Mouse (Mus musculus): Measurements from ENCODE around the gene Cutal.

The Cutal gene

DNA sequence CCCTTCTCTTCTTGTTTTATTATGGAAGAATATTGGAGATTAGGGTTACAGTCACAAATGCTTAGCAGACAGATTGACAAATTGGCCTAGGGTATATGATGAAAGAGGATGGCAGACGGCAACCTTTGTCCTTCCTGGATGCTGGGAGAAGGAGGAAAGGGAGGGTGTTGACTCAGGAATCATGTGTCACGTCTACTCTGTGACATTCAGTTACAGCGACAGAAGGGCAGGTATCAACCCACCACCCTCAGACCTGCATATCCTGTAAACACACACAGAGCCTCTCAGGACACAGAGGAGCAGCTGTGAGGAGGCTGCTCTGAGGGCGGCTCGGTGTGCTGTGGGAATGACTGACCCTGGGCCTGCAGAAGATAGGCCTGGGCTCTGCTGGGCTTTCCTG is 9.0 kb downstream of the Cutal start:
- DNase-seq (ENCODE audit: low read depth in 1 of 2, low spot score in 2 of 2) = no peak

DNA sequence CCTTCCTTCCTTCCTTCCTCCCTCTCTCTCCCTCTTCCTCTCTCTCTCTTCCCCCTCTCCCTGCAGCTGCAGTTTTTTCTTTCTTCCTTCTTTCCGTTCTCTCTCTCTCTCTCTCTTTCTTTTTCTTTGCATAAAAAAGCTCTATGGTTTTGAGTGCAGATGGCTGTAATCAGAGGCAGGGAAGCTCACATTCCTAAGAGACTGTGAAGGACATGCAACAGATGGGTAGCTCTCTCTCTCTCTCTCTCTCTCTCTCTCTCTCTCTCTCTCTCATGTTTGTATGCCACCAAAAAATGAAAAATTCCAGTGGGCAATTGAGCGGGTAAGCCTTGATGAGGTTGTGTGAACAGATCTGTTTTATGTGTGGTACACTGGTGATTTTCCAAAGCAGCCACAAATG is 10.0 kb downstream of the Cutal start:
- no peak for DNase-seq (ENCODE audit: low read depth in 1 of 2, low spot score in 2 of 2)

DNA sequence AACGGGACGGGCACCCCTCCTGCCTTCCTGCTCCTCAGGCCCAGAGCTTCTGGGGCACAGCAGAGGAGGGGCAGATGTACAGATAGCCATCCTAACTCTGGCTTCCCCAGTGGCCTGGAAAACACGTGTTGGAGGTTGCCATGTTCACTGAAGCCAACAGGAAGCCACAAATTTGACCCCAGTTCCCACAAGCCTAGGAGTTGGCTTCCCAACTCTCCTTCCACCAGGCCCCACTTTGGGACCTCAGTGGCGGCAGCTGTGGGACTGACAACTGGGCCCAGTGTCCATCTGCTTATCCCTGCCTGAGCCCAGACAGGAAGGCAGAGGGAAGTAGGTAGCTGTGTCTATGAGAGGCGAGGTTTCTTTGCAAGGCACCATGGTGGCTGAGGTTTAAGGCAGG is 19.8 kb downstream of the Cutal start:
- no peak for DNase-seq (ENCODE audit: low read depth in 1 of 2, low spot score in 2 of 2)

DNA sequence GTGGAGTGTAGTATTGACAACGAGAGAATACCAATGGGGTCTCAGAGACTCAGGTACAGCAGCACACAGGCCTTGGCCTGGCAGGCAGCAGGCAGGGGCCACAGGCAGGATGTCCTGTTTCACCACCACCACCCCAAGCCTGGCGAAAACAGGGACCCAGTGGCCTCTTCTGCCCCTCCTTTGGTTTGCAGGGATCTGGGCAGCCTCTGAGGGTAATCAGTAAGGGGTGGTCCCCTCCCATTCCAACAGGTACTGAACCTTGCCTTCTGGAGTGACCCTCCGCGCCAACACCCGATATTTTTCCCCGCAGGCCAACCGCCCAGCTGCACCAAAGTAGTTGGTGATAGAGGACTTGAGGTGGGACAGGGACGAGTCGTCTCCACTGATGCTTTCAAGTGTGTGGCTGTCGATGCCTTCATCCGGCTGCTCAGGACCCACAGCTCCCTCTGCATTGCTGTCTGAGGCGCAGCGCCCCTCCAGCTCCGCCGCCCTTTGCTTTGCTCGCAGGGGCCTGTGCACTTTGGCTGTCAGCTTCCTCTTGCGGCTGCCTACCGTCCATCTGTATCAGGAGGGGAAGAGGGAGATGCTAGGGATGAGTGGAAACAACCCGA is 21.4 kb downstream of the Cutal start:
- DNase-seq (ENCODE audit: low read depth in 1 of 2, low spot score in 2 of 2) = no peak

DNA sequence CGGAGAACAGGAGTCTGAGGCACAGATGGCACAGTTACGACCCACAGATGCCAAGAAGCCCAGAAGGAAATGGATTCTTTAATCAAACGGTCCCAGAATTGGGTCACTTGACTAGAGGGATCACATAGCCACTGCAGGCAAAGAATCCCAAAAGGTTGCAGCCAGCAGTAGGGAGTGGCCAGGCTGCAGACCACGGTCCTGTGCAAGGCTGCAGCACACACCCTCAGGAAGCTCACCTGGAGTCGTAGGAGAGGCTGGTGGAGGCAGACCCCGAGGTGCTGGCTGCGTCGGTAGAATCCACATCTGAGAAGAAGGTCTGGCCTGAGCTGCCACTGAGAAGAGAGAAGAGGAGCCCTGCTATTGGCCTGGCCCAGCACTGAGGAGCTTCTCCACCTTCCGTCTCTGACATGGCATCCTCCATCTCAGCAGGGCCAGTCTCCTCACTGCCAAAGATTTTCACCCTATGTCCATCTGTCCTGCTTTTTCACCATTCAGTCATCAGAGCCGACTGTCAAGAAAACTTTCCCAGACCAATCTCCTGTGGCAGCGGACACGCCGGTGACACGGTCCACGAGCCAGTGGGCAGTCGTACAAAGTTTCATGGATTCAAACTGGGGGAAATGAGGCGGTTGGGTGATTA is 22.7 kb downstream of the Cutal start:
- DNase-seq (ENCODE audit: low read depth in 1 of 2, low spot score in 2 of 2) = no peak

DNA sequence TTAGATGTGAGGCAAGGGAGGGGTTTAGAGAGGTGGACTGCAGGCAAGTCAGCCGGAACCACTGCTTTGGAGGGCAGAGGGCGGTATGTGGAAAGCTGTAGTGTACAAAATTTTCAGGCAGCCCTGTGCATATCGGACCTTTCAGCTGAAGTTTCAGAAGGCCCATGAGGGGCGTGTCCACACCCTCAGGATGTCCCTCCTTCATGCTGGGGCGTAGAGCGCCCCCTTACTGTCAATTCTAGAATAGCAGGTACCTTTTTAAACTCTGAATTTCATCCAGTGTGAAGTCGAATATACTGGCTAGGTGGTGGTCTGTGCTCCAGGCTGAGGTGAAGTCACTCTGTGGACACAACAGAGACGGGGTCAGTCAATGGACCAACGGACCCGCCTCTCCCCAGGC is 23.6 kb downstream of the Cutal start:
- DNase-seq (ENCODE audit: low read depth in 1 of 2, low spot score in 2 of 2) = no peak

DNA sequence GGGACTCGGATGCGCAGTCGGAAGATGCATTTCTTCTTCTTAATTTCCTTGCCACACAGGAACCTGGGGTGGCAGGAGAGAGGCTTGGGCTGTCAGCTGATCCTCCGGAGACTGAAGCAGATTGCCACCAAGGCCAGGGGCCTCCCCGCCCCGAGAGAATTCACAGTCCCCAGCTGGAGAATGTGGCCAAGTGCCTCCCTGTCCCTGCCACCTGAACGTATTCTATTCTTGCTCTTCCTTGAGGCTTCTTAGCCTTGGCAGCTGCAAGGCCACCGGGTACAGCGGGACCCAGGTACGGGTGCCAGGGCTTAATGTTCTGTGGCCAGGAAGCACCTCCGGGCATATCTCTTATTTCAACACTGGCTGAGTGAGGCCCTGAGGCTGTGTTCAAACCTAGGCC is 25.5 kb downstream of the Cutal start:
- DNase-seq (ENCODE audit: low read depth in 1 of 2, low spot score in 2 of 2) = no peak

DNA sequence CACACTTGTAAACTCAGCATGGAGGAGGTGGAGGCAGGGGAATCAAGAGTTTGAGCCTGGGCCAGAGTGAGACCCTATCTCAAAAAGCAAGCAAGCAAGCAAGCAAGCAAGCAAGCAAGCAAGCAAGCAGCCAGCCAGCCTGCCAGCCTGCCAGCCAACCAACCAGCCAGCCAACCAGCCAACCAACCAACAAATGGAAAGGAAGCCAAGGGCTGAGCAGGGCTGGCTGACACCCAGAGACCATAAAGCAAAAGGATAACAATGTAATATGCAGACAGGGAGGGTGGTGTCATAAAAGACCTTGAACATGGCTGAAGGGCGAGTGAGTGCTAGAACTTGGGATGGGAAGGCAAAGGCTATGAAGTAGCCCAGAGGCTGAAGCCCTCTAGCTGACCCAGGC is 26.2 kb downstream of the Cutal start:
- DNase-seq (ENCODE audit: low read depth in 1 of 2, low spot score in 2 of 2) = no peak

DNA sequence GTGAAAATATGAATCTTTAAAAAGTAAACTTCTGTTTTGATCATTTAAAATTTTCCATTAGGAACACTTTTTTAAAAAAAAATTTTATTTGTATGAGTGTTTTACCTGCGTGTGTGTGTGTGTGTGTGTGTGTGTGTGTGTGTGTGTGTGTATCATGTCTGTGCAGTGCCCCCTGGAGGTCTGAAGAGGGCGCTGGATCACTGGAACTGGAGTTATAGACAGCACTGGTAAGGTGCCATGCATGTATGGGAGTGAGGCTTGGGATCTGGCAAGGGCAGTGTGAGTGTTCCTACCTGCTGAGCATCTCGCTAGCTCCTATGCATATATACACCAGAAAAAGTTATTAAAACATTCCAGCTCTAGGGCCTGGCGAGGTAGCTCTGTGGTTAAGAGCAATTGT is 27.5 kb downstream of the Cutal start:
- DNase-seq (ENCODE audit: low read depth in 1 of 2, low spot score in 2 of 2) = no peak

DNA sequence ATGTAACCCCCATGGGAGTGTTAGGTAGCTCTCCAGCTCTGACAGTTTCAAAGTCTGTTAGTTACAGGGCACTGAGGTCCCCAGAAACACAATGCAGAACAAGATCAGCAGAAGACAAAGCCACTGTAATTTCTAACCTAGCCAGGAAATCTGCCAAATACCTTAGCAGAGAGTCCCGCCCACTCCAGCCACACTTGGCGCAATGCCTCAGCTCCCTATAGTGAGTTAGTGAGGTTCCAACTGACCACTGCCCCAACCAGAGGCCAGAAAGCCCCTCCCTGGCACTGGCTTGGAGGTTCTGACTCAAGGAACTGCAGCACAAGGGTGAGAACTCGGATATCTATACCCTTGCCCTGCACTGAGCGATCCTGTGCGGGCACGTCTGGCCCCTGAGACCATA is 28.5 kb downstream of the Cutal start:
- DNase-seq (ENCODE audit: low read depth in 1 of 2, low spot score in 2 of 2) = no peak

DNA sequence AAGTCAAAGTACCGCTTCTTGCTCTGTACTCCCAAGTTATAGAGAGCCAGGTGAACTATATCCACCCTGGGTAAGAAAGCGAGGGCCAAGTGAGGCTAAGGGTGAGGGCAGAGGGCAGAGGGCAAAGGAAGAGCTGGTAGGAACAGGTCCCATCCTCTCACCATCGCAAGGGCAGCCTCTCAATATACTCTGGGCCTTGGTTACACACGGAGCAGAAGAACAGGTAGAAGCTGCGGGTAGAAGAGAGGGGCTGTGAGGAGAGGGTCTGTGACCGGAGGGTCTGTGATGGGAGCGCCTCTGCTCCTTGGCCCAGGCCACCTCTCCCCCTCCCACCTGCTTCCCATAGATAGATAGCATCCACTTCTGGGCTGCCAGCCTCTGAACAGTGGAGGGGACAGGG is 29.0 kb downstream of the Cutal start:
- no peak for DNase-seq (ENCODE audit: low read depth in 1 of 2, low spot score in 2 of 2)

DNA sequence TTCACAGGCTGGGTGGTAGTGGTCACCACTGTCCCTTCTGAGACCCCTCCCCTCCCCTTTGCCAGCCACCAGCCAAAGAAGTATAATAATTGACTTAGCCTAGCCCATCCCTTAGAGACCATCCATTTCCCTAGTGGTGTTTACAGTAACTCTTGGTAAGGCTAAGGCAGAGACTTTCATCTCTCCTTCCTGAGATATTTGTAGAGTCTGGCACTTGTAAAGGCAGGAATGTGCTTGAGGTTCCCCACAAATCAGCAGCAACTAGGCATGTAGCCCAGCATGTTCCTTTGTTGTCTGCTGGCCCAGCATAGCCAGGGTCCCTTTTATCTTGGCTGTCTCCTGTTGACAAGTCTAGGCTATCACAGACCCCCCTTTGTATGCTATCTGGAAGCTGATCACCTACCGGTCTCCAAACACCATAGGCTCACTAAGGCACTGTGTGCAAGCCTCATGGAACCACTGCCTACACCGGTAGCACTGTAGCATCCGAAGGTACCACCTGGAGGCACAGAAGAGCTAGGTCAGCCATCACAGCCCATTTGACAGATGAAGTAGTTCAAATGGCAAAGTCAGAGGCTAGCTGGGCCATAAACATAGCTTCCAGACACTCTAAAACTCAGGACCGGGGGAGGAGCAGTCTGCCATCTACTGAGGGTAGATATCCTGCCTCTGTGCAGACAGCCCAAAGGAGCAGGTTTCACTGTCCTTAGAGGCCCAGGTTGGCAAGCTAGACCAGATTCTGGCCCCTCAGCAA is 29.6 kb downstream of the Cutal start:
- no peak for DNase-seq (ENCODE audit: low read depth in 1 of 2, low spot score in 2 of 2)

DNA sequence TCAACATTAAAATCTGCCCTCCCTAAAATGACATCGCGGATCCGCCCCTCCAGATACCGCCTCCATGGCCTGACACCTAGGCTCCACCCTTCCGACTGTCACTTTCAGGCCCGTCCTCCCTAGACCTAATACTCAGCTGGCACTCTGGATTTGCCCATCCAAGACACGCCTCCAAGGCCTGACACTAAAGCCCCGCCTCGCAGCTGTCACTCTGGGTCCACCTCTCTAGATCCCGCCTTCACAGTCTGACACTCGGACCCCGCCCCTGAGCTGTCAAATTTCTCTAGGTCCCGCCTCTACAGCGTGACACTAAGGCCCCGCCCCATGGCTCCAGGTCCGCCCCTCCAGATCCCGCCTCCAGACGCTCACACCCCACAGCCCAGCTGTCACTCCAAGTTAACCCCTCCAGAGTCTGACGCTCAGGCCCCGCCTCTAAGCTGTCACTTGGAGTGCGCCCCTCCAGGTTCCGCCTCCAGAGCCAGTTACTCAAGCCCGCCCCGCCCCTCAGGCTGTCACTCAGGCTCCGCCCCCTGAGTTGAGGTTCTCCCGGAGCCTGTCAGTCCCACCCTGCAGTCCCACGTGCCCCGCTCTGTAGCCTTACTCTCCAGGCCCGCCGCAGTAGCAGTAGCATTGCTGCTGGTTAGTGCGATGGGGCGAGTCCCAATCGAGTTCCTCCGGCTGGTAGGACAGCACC is 30.8 kb downstream of the Cutal start:
- peak; percentile 99 for DNase-seq (ENCODE audit: low read depth in 1 of 2, low spot score in 2 of 2)

DNA sequence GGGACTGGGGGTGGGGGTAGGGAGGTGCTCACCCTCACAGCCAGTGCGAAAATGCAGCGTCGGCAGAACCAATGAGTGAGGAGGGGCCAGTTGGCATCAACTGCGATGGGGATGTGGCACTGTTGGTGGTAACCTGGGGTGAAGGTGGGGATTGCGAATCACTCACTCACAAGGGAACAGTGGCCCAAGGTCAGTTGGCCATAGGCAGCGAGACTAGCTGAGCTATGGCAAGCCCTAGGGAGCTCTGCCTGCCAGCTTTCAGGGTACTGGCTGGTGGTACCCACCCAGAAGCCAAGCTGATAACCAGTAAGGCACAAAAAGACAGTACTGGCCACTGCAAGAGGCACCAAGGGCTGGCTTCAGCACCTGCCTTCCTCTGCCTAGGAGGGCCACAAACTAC is 32.2 kb downstream of the Cutal start:
- DNase-seq (ENCODE audit: low read depth in 1 of 2, low spot score in 2 of 2) = no peak

DNA sequence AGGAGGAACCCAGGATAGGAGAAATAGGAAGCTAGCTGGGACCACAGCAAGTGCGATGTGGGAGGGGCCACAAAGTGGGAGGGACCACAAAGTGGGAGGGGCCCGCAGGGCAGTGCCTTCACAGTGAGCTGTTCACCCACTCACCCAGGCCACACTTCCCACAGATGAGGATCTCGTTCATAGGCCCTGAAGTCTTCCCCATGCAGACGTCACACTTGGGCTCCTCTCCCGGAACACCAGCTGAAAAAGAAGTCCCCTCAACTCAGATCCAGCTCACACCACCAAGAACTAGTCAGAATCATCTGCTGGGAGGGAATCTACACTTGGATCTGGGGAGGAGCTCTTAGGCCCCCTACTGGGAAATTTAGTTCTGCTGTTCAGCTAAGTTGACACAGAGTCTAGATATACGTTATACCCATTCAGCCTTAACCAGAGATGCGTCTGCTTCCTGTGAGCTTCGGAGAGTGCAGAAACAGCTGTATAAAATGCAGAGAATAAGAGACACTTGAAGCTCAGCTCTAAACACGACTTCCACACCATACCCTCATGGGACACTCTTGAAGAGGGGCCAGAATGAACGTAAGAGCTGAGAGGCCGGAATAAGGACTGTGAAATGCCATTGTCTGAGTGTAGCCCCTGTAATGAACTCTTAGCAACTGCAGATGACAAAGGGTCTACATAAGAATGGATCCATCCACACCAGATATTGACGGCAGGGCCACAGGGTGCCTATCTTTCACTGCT is 32.8 kb downstream of the Cutal start:
- DNase-seq (ENCODE audit: low read depth in 1 of 2, low spot score in 2 of 2) = peak; percentile 48 to 80

DNA sequence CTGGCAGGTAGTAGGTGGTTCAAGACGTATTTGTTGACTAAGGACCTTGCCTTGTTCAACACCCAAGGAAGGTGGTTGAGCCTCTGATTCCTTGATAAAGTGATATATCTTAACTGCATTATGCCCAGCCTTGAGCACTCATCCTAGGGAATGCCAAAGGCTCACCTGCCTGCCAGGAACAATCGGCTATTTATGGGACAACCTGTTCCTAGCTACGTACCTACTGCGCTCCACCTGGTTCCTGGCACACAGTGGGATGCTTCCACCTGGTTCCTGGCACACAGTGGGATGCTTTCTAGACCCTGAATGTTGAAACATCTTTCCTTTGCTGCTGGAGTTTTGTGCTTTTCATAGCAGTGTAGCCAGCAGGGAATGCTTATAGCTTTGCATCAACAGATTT is 35.5 kb downstream of the Cutal start:
- DNase-seq (ENCODE audit: low read depth in 1 of 2, low spot score in 2 of 2) = no peak

DNA sequence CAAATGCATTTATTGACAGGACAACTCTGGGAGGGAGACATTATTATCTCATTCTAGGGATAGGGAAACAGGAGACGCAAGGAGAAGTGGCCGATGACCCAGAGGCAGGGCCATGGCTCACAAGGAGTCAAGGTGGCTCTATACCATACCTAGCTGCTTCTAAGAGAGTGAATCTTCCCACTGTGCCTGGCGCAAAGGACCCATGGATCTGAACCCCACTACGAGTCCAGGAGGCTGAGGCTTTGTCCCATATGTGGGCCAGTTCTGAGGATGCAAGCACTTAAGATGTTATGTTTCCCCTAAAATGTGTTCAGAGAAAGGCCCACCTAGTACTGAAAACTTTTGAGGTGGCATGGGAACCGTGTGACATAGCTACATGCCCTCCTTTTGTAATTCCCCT is 37.7 kb downstream of the Cutal start:
- DNase-seq (ENCODE audit: low read depth in 1 of 2, low spot score in 2 of 2) = no peak

DNA sequence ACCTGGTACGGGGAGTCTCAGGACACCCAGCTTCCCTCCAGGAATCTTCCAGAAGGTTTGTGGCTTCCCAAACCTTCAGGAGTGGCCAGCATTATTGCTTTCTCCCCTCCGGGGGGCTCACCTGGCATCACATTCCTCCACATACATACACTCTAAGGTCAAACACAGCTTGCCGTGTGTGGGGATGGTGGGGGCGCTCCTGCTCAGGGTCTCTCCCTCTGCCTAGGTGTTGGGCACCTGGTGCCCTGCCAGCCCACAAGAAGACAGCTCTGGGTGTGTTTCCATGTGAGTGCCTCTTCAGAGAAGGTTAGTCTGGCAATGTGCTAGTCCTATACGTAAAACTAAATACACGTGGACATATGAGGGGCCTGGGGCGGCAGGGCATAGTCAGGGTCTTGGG is 38.4 kb downstream of the Cutal start:
- no peak for DNase-seq (ENCODE audit: low read depth in 1 of 2, low spot score in 2 of 2)

DNA sequence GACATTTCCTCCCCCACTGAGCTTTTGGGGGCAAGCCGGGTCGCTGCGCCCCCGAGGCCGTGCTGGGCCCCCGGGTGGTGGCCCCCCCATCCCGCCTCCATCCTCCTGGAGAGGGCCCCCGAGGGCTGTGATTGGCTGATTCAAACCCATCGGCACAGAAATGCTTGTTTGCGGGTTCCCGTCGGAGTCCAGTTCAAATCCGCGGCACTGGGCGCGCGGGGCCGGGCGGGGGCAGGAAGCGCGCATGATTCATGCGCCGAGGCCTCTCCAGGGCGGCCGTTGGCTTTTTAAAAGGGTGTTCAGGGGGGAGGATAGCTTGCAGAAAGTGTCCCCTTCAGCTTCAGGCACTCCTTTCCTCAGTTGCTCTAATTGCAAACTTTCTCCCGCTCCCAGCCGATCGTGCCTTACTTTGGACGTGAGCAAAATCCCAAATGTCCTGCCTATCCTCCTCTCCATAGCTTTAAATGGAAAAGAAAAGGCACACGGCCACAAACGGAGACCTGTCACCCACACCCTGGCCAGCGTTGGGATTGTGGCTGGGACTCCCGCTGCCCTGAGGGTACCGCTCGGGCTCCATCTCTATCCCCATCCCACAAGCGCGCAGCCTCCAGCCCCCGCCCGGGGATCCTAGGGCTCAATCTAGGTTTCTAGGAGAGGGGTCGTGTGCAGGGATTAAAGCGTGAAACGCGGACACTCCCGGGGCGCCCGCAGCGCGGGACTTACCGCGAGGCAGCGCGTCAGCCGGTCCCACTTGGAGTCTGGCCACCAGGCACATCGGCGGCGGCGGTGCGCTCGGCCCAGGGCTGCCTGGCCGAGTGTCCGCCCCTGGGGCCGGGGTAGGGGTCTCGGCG is 39.2 kb downstream of the Cutal start, which contains the start of gene Phf19:
Phf19 (minus strand) TSS at position 809 of the 851 bp plus-strand sequence.
- peak; percentile 20 to 51 for DNase-seq (ENCODE audit: low read depth in 1 of 2, low spot score in 2 of 2)

DNA sequence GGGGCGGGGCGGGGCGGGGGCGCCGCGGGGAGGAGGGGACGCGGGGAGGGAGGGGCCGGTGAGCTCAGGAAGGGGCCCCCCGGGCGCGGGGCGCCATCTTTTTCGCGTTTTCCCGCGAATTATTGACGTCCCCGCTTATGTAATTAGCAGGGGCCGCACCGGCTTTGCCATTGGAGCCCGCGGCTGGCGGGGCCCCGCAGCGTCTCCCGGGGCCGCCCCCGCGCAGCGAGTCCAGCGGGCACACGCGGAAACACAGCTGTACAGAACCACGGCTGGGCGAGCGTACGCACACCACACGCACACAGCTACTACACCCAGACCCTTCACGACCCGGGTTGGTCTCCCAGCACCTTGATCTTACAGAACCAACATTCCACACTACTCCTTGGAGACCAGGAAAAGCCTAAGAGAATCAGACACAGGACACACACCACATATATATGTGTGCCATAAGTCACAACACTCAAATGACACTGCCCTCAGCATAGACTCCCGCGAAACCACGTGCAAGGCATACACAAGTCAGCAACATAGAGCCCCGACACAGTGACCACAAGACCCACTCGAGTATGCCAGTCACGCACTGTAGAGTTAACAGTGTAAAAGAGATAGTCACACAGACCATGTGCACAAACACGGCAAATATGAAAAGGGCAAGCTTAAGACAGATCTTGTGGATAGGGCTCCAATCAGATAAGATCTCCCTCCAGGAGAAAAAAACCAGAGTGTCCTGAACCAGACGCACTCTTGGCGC is 40.0 kb downstream of the Cutal start:
- DNase-seq (ENCODE audit: low read depth in 1 of 2, low spot score in 2 of 2) = no peak
